Mouse (Mus musculus): ENCODE data around the gene Fam214a.

Gene Fam214a

DNA sequence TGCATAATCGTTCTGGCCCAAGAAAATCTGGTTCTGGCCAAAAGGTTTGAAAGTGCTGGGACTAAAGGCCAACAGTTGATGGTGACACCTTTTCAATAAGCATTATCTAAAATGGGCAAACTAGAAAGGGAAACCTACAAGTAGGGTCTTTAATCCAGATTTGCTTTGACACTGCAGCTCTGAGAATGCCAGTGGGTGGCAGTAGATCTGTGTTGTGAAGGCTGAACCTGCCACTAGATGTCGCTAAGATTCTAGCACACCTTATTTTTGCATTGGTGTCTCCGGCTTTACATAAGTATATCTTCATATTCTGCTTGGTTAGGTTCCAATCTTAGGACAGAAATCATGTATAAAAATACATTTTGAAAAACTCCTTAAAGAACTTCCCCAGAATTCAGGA is 97.3 kb downstream of the Fam214a start:
- in situ Hi-C loops (cut with MboI; ENCODE audit: unreplicated experiment in 2 of 2) = loop anchor here (5.0 kb wide), 2 partner anchors 152 to 212 kb away; no protein-coding TSS in a partner anchor

DNA sequence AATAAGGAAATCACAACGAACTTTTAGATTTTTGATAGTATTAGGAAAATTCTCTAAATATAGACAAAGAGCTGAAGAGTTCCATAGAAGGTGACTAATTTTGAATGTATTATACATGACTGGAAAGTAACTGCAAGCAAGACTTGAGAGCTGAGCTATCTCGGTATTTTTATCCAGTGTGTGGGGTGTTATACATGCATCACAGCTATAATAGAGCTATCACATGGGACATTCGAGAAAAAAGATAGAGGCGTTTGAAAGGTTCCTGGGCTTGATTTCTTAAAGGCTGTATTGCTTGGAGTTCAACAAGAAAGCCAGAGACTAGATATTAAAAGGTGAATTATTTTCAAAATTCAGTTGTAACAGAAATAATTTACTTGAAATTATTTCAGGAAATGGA is 99.2 kb downstream of the Fam214a start:
- in situ Hi-C loops (cut with MboI; ENCODE audit: unreplicated experiment in 2 of 2) = loop anchor here (5.0 kb wide), 2 partner anchors 150 to 210 kb away; no protein-coding TSS in a partner anchor

DNA sequence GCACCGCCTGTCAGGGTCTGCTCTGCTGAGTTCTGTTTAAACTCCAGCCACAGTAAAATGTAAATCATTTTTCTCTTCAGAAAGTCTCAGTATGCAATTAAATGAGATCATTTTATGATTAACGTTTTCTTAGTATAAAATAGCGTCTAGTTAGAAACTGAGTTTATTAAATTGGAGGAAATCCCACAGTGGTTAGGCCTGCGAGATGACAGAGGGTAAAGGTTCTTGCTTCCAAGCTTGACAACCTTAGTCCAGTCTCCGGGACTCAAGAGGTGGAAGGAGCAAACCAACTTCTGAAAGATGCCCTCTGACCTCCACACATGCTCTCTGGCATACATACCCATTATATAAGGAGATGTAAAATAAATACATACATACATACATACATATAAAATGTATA is 102.4 kb downstream of the Fam214a start:
- in situ Hi-C loops (cut with MboI; ENCODE audit: unreplicated experiment in 2 of 2) = no loop called here

GRCm38 (mm10) chr9:75064678-75065331 is 112.1 kb downstream of the Fam214a start:
- in situ Hi-C loops (cut with MboI; ENCODE audit: unreplicated experiment in 2 of 2) = no loop called here

DNA sequence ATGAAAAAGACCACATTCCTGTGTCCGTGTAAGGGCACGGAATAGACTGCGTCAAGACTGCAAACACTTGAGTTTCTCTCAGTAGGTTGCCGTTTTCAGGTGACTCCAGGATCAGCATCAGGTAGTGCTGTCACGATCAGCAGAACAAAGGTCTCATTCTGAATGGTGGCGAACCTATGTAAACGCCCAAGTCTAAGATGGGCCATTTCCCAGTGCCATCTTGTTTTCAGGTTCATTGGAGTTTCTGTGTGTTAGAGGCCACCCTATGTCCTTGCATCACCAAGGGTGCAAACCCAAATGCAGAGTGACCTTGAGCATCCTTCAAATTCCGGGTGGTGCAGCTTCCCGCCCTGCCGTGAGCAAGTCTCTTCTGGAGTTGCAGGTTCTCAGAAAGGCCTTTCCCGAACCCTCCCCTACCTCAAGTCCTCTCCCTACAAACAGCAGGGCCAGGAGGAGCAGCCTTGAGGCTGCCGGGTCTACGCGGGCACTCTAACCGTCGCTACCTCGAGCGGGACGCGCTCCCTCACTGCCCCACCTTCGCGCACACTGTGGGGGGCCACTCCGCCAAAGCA is 117.9 kb downstream of the Fam214a start, which contains the start of gene Myo5a:
TSS of gene Myo5a (plus strand) at position 559 of the 572 bp plus-strand sequence.
- in situ Hi-C loops (cut with MboI; ENCODE audit: unreplicated experiment in 2 of 2) = loop anchor here in 1 of 2 experiments (5.0 kb wide), 1 partner anchor 92 kb away; no protein-coding TSS in a partner anchor

DNA sequence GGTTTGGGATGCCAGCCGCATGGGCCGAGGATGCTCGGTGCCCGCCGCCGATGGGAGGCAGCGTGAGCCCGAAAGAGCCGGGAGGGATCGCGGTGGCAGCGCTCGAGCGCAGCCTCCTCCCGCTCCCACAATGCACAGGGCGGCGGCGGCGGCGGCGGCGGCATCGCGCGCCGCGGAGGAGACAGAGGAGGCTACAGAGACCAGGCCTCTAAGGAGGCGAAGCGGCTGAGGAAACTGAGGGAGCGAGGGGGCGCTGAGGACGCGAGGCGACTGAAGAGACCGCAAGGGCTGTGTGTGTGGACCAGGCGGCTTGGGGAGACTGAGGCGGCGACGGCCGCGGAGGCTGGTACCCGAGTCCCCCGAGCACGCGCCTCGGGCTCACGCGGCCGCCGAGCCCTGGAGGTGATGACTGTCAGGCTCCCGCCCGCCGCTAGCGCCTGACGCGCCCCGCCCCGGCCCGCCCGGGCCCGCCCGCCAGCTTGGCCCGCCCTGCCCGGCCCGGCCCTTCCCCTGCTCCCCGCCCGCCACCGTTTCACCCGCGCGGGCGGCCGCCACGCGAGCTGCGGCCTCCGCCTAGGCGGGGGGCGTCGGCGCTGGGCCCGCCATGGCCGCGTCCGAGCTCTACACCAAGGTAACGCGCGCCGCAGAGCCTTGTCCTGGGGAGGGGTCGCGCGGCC is 118.5 kb downstream of the Fam214a start:
- in situ Hi-C loops (cut with MboI; ENCODE audit: unreplicated experiment in 2 of 2) = loop anchor here in 1 of 2 experiments (5.0 kb wide), 1 partner anchor 91 kb away; no protein-coding TSS in a partner anchor

- in situ Hi-C loops (cut with MboI; ENCODE audit: unreplicated experiment in 2 of 2) = loop anchor here in 1 of 2 experiments (5.0 kb wide), 1 partner anchor 91 kb away; no protein-coding TSS in a partner anchor
Measured at GRCm38 (mm10) chr9:75071706-75072192, 119.1 kb downstream of the Fam214a start.

- in situ Hi-C loops (cut with MboI; ENCODE audit: unreplicated experiment in 2 of 2) = loop anchor here in 1 of 2 experiments (5.0 kb wide), 1 partner anchor 90 kb away; no protein-coding TSS in a partner anchor
Measured at GRCm38 (mm10) chr9:75072361-75072760, 119.7 kb downstream of the Fam214a start.

- in situ Hi-C loops (cut with MboI; ENCODE audit: unreplicated experiment in 2 of 2) = no loop called here
Measured at GRCm38 (mm10) chr9:75077191-75077590, 124.5 kb downstream of the Fam214a start.
